Mouse (Mus musculus): ENCODE measurements around the gene Rbm47.

GRCm38 (mm10) chr5:66040744-66041279, 132.1 kb downstream of the Rbm47 start:
- TF ChIP-seq POLR2A (IDR thresholded peaks at IDR 0.05; ENCODE audit: low read depth, low read length) (no peak), CTCF (conservative IDR thresholded peaks at IDR 0.05; ENCODE audit: insufficient read depth, insufficient read length, low read depth, low read length) (no peak)

All from kidney, adult 2 months (tissue).